Mouse (Mus musculus): ENCODE data around the gene Lamtor2.
"Not testable (repeated sequence)": the region's sequence is repeated elsewhere in the genome, so short reads cannot be mapped to it uniquely, and the experiment has no call there.

GRCm38 (mm10) chr3:88577846-88578245, 25.0 kb upstream of the Lamtor2 start:
- not testable (repeated sequence) for TF ChIP-seq MAX (IDR thresholded peaks at IDR 0.05; ENCODE audit: low read length); TAL1 (IDR thresholded peaks at IDR 0.05; ENCODE audit: low read length); POLR2A (IDR thresholded peaks at IDR 0.05; ENCODE audit: control insufficient read depth in 1 of 2, insufficient read depth in 1 of 2, low read depth in 1 of 2, low read length in 2 of 2, poor library complexity in 1 of 2); CTCF (IDR thresholded peaks at IDR 0.05 in 2 of 3, conservative IDR thresholded peaks at IDR 0.05 in 1 of 3; ENCODE audit: control insufficient read depth in 1 of 3, insufficient read depth in 1 of 3, low read depth in 2 of 3, low read length in 3 of 3, poor library complexity in 1 of 3, severe bottlenecking in 1 of 3); MXI1 (IDR thresholded peaks at IDR 0.05; ENCODE audit: low read depth, low read length); NELFE (IDR thresholded peaks at IDR 0.05; ENCODE audit: low read depth, low read length); ZNF384 (IDR thresholded peaks at IDR 0.05; ENCODE audit: low read depth, low read length); CHD1 (IDR thresholded peaks at IDR 0.05; ENCODE audit: low read depth, low read length); EP300 (IDR thresholded peaks at IDR 0.05; ENCODE audit: low read depth in 1 of 2, low read length in 2 of 2); MAFK (IDR thresholded peaks at IDR 0.05; ENCODE audit: borderline replicate concordance, low read depth, low read length); ELF1 (IDR thresholded peaks at IDR 0.05; ENCODE audit: low read depth, low read length)

Measured in MEL (cell line).